Mouse (Mus musculus) forebrain, embryonic 11.5 days (tissue): ENCODE data around the gene Slc25a41. TPM values are rescaled to one million over a fixed set of nuclear protein-coding genes. Genes with fewer than 3 reads are reported as not detected.

Experiments used
- ATAC-seq: fragments of 200-750 bp; cut with Nextera tagmentation; replicated peaks from 2 replicates; pipeline ENCODE4 v1.8.0; 2017; ENCODE audit warnings: moderate TSS enrichment; ENCODE audit not compliant: low FRiP score
- DNase-seq: peaks from one replicate; pipeline ENCODE4 v3.0.0-alpha.2; 2017; ENCODE audit warnings: low spot score
- H3K27ac ChIP-seq: fragments of 300-500 bp; sonication (generic); 2 replicates; pipeline ENCODE4 v1.5.1; 2014; ENCODE audit warnings: low read depth, low read length
- H3K27me3 ChIP-seq: fragments of 300-500 bp; sonication (generic); 2 replicates; pipeline ENCODE4 v1.6.1; 2014; ENCODE audit warnings: mild to moderate bottlenecking, low read length, mixed read lengths; ENCODE audit not compliant: control insufficient read depth, insufficient read depth
- H3K36me3 ChIP-seq: fragments of 300-500 bp; sonication (generic); 2 replicates; pipeline ENCODE4 v1.6.1; 2014; ENCODE audit warnings: mild to moderate bottlenecking, low read length, moderate library complexity, mixed read lengths; ENCODE audit not compliant: control insufficient read depth, insufficient read depth
- H3K4me1 ChIP-seq: fragments of 300-500 bp; sonication (generic); replicated peaks from 2 replicates; pipeline ENCODE4 v1.6.1; 2014; ENCODE audit warnings: low read length, mixed read lengths; ENCODE audit not compliant: control insufficient read depth, insufficient read depth
- H3K4me2 ChIP-seq: fragments of 300-500 bp; sonication (generic); 2 replicates; pipeline ENCODE4 v1.6.1; 2014; ENCODE audit warnings: low read depth, mild to moderate bottlenecking, low read length, moderate library complexity, mixed read lengths; ENCODE audit not compliant: severe bottlenecking
- H3K4me3 ChIP-seq: fragments of 300-500 bp; sonication (generic); 2 replicates; pipeline ENCODE4 v1.5.1; 2014; ENCODE audit warnings: low read depth, low read length
- H3K9ac ChIP-seq: fragments of 300-500 bp; sonication (generic); 2 replicates; pipeline ENCODE4 v1.6.1; 2014; ENCODE audit warnings: low read length
- H3K9me3 ChIP-seq: fragments of 300-500 bp; sonication (generic); 2 replicates; pipeline ENCODE4 v1.6.1; 2016; ENCODE audit warnings: low read length, mixed read lengths; ENCODE audit not compliant: control insufficient read depth
- WGBS: fragments of 180-500 bp; shearing (Covaris S2); extraction: QIAGEN DNeasy Blood & Tissue Kit; methylation state at CpG from one replicate; pipeline ENCODE4 v1.1.7; 2014; 5-methylcytosine and 5-hydroxymethylcytosine counted together
- polyA plus RNA-seq: library from polyadenylated mRNA; unstranded; fragments of >200 nt; fragmentation: Nextera tagmentation; extraction: Ambion mirVana; gene quantifications from 2 replicates; pipeline ENCODE4 v1.2.1, GENCODE M21; 2014

Slc25a41 gene
- polyA plus RNA-seq, 1 experiment from 2014 or later = not detected

GRCm38 (mm10) chr17:57031661-57032420 is 9.6 kb downstream of the Slc25a41 start:
- Histone ChIP-seq H3K9ac (peak overlapping the region; percentile 58), H3K9me3 (no peaks in the 10 kb centered on the region)

GRCm38 (mm10) chr17:57030931-57031660 is 10.4 kb downstream of the Slc25a41 start, which contains the start of gene Khsrp:
TSS of gene Khsrp (minus strand) at chr17:57031522.
- peak within 1 kb of the TSS; percentile 98 for H3K9ac ChIP-seq

More at GRCm38 (mm10) chr17:57031661-57032420, 9.6 kb downstream of the Slc25a41 start:
- under 1% methylated on average over 38 of the region's 38 CpGs for WGBS
- Histone ChIP-seq H3K27ac (peak overlapping the region; percentile 82), H3K4me2 (peak overlapping the region; percentile 61), H3K36me3 (peaks cover 8% of the 10 kb centered on the region; the same call in 1 of the 2 replicates), H3K4me1 (peaks cover 11% of the 10 kb centered on the region; the same call in 1 of the 2 replicates), H3K27me3 (no peaks in the 10 kb centered on the region), H3K4me3 (peak overlapping the region; percentile 98)
- peak; percentile 99 for DNase-seq
- peak; percentile 98 for ATAC-seq

DNA sequence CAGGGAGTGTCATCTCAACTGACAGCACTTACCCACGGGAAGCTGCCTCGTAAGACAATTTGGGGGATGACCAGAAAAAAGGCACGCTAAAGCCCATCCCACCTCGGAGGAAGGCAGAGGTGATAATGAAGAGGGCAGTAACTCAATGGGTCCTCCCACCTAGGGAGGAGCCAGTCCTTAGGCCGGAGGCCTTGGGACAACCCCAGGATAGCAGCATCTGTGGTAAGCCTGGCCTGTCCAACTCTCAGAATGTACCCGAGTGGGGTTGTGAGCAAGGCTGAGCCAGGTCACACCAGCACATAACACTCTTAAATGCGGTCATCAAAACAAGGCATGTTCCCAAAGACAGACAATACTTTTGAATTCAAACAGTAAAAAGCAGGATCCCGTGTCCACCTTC is 11.8 kb downstream of the Slc25a41 start:
- ATAC-seq (no peak), DNase-seq (no peak)
- Histone ChIP-seq H3K4me3 (peak overlapping the region; percentile 98), H3K27ac (no peak overlapping the region), H3K27me3 (no peaks in the 10 kb centered on the region), H3K9ac (peak overlapping the region; percentile 98), H3K4me2 (peak overlapping the region; percentile 97), H3K4me1 (peaks cover 11% of the 10 kb centered on the region; the same call in 1 of the 2 replicates), H3K36me3 (peaks cover 22% of the 10 kb centered on the region), H3K9me3 (no peaks in the 10 kb centered on the region)
- 62% methylated on average over 8 of the region's 8 CpGs for WGBS

More at GRCm38 (mm10) chr17:57030931-57031660, 10.4 kb downstream of the Slc25a41 start, which contains the start of gene Khsrp:
- no peaks in the 10 kb centered on the region for H3K9me3 ChIP-seq
- WGBS = under 1% methylated on average over 88 of the region's 99 CpGs
- H3K4me2 ChIP-seq = peak within 1 kb of the TSS; percentile 97
- peak within 1 kb of the TSS; percentile 98 for H3K4me3 ChIP-seq
- peaks cover 11% of the 10 kb centered on the region; the same call in 1 of the 2 replicates for H3K4me1 ChIP-seq
- H3K27me3 ChIP-seq = no peaks in the 10 kb centered on the region
- ATAC-seq = peak; percentile 1; the same call in 1 of the 2 replicates
- DNase-seq = peak; percentile 85
- H3K36me3 ChIP-seq = peaks cover 12% of the 10 kb centered on the region
- H3K27ac ChIP-seq = peak within 1 kb of the TSS; percentile 85

DNA sequence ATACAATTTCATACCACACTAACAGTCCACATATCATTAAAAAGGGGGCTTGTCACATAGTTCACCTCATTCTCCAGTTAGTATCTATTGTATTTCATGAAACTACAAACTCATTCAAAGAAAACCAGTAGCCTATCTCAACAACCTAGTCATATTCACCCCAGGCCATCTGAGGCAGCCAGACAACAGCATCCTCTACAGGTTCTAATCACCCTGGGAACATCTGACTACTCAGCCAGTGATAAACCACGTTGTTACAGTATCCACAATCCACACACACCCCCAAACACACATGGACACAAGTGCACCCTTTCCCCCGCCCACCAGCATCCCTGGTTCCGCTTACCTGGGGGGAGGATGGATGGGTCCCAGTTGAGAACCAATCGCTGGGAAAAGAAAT is 14.0 kb downstream of the Slc25a41 start:
- H3K9ac ChIP-seq = no peak overlapping the region
- H3K4me2 ChIP-seq = no peak overlapping the region
- ATAC-seq (no peak), DNase-seq (no peak)
- H3K9me3 ChIP-seq = no peaks in the 10 kb centered on the region
- peaks cover 11% of the 10 kb centered on the region; the same call in 1 of the 2 replicates for H3K4me1 ChIP-seq
- no peak overlapping the region for H3K4me3 ChIP-seq
- no peaks in the 10 kb centered on the region for H3K27me3 ChIP-seq
- H3K36me3 ChIP-seq = peaks cover 34% of the 10 kb centered on the region
- no peak overlapping the region for H3K27ac ChIP-seq
- WGBS = 88% methylated on average over 4 of the region's 4 CpGs

- Histone ChIP-seq H3K9me3 (no peaks in the 10 kb centered on the region), H3K4me3 (no peak overlapping the region), H3K9ac (no peak overlapping the region), H3K36me3 (peaks cover 27% of the 10 kb centered on the region), H3K27ac (no peak overlapping the region), H3K4me2 (no peak overlapping the region), H3K4me1 (no peaks in the 10 kb centered on the region), H3K27me3 (no peaks in the 10 kb centered on the region)
- WGBS = 91% methylated on average over 5 of the region's 5 CpGs
- ATAC-seq = no peak
- no peak for DNase-seq
Observed at GRCm38 (mm10) chr17:57020960-57021359, 20.5 kb downstream of the Slc25a41 start.

DNA sequence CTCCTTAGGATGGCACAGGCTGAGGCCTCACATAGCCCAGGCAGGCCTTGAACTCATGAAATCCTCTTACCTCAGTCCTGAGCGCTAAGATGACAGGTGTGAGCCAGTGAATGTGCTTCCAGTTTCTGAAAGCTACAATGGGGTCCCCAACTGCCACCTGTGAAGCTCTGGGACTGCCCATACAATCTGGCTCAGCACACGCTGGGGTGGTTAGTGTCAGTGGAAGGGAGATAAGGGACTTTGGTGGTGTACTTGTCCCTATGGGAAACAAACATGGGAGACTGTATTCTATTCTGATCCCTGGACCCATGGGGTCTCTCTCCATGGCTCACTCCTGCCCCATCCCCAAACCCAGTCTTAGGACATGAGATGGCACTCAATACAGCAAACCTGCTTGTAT is 21.8 kb downstream of the Slc25a41 start:
- Histone ChIP-seq H3K9ac (no peak overlapping the region), H3K4me1 (no peaks in the 10 kb centered on the region), H3K4me3 (no peak overlapping the region), H3K27ac (no peak overlapping the region), H3K9me3 (no peaks in the 10 kb centered on the region), H3K36me3 (peaks cover 18% of the 10 kb centered on the region), H3K27me3 (no peaks in the 10 kb centered on the region), H3K4me2 (no peak overlapping the region)
- 83% methylated on average over 2 of the region's 2 CpGs for WGBS
- ATAC-seq (no peak), DNase-seq (no peak)

- DNase-seq (no peak), ATAC-seq (0 out of 2 replicates have a peak, but pooled peaks have one; percentile 0)
- H3K9ac ChIP-seq = peak overlapping the region; percentile 78; the same call in 1 of the 2 replicates
- 75% methylated on average over 13 of the region's 13 CpGs for WGBS
- peaks cover 11% of the 10 kb centered on the region for H3K4me1 ChIP-seq
- peak overlapping the region; percentile 76 for H3K4me3 ChIP-seq
- no peaks in the 10 kb centered on the region for H3K9me3 ChIP-seq
- H3K27ac ChIP-seq = no peak overlapping the region; the same call in 1 of the 2 replicates
- H3K4me2 ChIP-seq = peak overlapping the region; percentile 78
- H3K36me3 ChIP-seq = peaks cover 3% of the 10 kb centered on the region; the same call in 1 of the 2 replicates
- H3K27me3 ChIP-seq = no peaks in the 10 kb centered on the region
Observed at GRCm38 (mm10) chr17:57012245-57012795, 29.1 kb downstream of the Slc25a41 start.
